Mouse (Mus musculus) left cerebral cortex, adult 8-10 months (tissue): ENCODE measurements around the gene Prkag2. TPM values are rescaled to one million over a fixed set of nuclear protein-coding genes. Genes with fewer than 3 reads are reported as not detected.

Experiments used
- DNase-seq, 2 experiments: peaks; one replicate each; pipeline ENCODE4 v3.0.0; 2022; ENCODE audit warnings: low spot score in 2 of 2
- total RNA-seq, 4 experiments: library from RNA; stranded (reverse); gene quantifications; 2 replicates each; pipeline ENCODE4 v1.2.4; 2022

The Prkag2 gene
- total RNA-seq, 4 experiments from 2014 or later = 108 to 122 (median 112) TPM

- DNase-seq = no peak
Observed at GRCm38 (mm10) chr5:24928816-24929215, 171.6 kb downstream of the Prkag2 start.

DNA sequence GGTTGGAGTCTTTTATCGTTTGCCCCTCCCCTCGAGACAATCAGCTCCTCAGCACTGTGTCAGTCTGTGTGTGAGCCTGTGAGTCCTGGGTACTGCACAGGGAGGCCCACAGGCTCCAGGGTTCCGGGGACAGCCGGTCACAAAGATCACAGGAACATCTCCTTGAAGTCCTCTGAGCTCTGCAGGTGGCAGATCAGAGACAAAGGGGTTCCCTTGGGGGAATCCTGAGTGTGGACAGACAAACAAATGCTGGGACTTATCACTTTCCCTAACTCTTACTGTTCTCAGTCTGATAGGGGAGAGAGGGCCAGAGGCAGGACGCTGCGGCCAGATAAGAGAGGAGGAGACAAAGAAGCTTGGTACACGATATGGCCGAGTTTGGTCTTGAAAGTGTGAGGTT is 172.7 kb downstream of the Prkag2 start:
- DNase-seq = no peak

DNA sequence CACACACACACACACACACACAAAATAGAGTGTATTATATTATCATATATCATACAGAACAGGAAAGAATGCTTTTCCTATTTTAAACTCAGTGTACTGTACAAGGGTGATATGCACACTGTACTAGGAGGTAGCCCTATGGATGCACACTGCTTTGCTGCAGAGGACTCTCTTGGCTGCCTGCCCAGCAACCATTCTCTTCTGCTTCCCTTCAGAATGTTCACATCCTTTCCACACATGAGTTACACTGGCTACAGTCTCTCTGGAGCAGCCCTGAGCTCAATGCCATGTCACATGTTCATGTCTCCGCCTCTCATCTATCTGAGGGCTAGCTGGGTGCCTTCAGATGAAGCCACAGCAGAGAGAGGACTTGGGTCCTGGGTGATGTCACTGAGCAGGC is 181.3 kb downstream of the Prkag2 start:
- DNase-seq = no peak

- DNase-seq = no peak
Observed at GRCm38 (mm10) chr5:24916511-24916910, 183.9 kb downstream of the Prkag2 start.

DNA sequence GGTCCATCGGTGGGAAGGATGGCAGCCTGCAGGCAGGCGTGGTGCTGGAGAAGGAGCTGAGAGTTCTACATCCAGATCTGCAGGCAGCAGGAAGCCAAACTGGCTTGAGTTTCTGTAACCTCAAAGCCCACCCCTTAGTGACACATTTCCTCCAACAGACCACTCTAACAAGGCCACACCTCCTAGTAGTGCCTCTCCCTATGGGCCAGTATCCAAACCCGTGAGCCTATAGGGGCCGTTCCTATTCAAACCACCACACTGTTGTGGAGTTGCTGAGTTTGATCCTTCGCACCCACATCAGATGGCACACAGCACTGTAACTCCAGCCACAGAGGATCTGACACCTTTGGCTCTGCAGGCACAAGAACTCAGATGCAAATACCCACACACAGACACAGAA is 185.3 kb downstream of the Prkag2 start:
- no peak for DNase-seq

DNA sequence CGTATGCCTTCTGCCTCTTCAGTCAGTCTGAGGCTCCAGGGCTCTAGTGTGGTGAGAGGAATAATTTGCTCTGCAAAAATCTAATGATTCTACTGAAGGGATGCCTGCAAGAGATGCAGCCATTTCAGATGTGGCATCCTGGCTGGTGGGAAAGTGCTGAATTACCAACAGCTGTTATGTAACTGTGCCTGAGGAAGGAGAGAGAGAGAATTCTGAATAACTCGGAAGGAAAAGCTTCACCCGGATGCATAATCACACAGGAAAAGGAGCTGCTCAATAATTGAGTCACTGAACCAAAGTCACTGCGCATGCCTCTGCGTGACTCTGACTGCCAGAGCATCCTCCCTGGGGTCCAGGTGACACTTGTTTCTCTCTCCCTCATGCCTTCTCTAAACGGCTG is 186.8 kb downstream of the Prkag2 start:
- no peak for DNase-seq

DNA sequence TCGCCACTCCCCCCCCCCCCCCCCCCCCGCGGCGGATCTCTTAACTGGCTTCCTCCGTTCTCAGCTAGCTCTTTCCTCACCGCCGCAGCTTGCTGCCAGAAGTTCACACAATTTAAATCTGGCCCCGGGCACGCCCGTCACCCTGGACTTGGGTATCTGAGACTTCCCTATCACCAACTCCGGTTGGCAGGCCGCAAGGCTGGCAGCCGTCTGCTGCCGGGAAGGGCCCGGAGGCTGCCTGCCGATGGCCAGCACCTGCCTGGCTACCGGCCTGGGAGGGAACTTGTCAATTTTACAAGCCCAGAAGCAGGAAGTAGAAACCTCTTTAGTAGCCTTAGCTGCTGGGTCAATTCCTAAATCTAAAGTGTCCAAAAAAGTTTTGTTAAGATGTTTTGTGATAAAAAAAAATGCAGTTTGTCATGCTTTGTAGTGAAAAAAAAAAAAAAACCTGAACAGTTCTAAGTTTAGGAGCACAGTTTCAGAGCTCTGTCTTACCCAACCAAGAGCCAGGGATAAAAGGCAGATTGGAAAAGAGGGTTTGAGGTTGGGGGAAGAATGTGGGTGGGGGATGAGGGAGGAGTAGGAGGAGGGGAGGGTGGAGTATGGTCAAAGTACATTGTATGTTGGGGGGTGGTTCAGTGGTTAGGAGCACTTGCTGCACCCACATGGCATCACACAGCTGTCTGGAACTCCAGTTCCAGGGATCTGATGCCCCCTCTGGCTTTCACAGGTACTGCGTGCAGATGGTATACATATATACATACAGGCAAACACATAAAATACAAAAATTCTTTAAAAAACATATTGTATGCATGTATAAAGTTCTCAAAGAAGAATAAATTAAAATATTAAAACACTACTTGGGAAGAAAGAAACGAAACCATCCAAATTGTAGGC is 191.4 kb downstream of the Prkag2 start:
- peak in 1 of 2 experiments; percentile 58 for DNase-seq

- DNase-seq = peak; percentile 77 to 90
Observed at GRCm38 (mm10) chr5:24908141-24908819, 192.2 kb downstream of the Prkag2 start.

DNA sequence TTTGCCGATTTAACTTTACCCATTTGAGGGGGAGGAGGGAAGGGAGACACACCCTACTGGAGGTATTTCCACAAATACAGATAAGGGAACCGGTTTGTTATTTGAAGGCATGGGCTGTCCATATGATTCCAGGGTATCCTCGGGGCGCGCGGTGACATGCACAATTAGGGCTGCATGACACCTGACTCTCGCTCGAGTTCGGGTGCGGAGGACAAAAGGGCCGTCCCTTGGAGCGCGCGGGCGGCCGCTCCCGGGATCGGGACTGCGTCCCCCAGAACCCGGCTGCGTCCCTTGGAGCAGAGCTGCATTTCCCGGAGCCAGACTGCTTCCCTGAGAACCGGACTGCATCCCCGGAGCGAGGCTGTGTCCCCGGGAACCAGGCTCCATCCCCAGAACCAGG is 192.7 kb downstream of the Prkag2 start:
- DNase-seq = no peak

GRCm38 (mm10) chr5:24906844-24907243 is 193.6 kb downstream of the Prkag2 start:
- no peak for DNase-seq

- DNase-seq = no peak
Observed at GRCm38 (mm10) chr5:24904941-24905340, 195.5 kb downstream of the Prkag2 start.

- no peak for DNase-seq
Observed at GRCm38 (mm10) chr5:24904423-24904822, 196.0 kb downstream of the Prkag2 start.

- no peak for DNase-seq
Observed at GRCm38 (mm10) chr5:24904001-24904400, 196.4 kb downstream of the Prkag2 start.

DNA sequence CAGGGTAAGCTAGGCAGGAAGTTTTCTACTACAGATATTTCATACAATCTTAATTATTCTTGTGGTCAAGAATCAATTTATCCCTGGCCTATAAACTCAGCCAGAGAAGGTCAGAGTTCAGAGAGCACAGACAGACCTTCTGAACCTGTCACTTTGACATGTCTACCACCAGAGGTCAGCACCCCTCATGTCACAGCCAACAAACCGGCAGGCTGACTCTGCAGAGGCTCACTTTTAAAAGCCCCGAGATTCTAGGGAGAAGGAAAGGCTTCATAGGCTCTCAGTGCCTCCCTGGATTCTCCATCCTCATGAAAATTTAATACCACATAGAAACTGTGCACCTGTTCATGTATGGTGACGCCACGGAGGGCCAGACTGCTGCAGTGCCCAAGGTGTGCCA is 197.6 kb downstream of the Prkag2 start:
- DNase-seq = no peak

- no peak for DNase-seq
Observed at GRCm38 (mm10) chr5:24895606-24896005, 204.8 kb downstream of the Prkag2 start.

GRCm38 (mm10) chr5:24894814-24895213 is 205.6 kb downstream of the Prkag2 start:
- no peak for DNase-seq

- no peak for DNase-seq
Observed at GRCm38 (mm10) chr5:24892461-24892860, 208.0 kb downstream of the Prkag2 start.

GRCm38 (mm10) chr5:24889860-24890259 is 210.6 kb downstream of the Prkag2 start:
- no peak for DNase-seq

DNA sequence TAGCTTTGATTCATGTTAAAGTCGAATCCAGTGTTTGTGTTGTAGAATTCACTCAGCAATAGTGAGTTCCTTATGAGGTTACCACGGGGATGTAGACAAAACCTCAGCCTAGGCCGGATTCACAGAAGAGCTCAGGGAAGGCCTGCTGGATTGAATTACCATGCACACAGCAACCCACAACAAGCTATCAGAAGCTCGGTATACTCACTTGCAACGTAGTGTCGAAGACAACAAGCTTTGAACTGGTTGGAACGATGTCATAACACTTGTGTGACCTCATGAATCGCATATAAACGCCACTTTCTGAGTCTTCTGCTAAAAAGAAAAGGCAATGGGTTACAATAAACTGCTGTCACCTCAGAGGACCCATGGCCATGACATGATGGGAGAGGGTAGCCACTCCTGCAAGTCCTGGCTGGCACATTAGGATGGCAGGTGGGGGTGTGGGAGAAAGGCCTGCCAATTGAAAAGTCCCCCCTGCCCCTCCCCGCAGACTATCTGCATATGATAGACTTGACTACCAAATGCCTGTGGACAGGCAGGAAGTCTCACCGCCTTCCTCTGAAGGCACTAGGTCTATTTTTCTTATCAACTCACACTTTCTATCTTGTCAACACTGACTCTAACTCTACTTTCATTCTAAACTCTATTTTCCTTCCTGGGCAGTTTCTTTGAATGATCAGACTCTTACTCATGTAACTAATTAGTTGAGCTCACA is 211.4 kb downstream of the Prkag2 start:
- no peak for DNase-seq

GRCm38 (mm10) chr5:24887271-24887670 is 213.2 kb downstream of the Prkag2 start:
- DNase-seq = no peak

- DNase-seq = no peak
Observed at GRCm38 (mm10) chr5:24878713-24879112, 221.7 kb downstream of the Prkag2 start.
